Mouse (Mus musculus) ES-E14 (cell line): ENCODE measurements around the gene Ube2j1.

Experiments used
- CHD2 ChIP-seq: IDR thresholded peaks from 2 replicates; pipeline ENCODE4 v1.6.1; 2014; ENCODE audit warnings: mild to moderate bottlenecking, low read depth, low read length, inconsistent platforms
- MAFK ChIP-seq: IDR thresholded peaks from 2 replicates; pipeline ENCODE4 v1.6.1; 2014; ENCODE audit warnings: mild to moderate bottlenecking, low read depth, low read length, inconsistent platforms; ENCODE audit not compliant: insufficient read depth
- ZC3H11A ChIP-seq: IDR thresholded peaks from 2 replicates; pipeline ENCODE4 v1.6.1; 2012; ENCODE audit warnings: low read depth, mild to moderate bottlenecking, inconsistent platforms, low read length, borderline replicate concordance

DNA sequence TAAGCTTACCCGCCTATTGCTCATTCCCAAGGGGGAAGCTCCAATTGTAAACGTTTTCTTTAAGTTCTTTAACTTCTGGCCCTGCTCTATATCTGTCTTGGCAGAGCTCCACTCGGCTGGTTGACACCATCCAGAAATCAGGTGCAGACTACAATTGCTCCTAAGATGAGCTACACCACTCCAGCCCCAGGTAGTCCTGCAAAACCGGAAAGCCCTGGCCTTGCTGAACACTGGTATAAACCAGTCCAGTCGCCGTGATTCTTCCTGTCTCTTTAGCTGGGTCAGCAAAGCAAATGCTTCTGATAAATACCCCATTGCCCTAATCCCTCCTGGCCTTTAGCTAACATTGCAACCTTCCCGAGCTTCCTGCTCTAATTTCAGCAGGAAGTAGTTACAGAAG, 29.9 kb downstream of the Ube2j1 start:
- TF ChIP-seq ZC3H11A (no peak), CHD2 (no peak), MAFK (no peak)
